Mouse (Mus musculus): ENCODE data around the gene Fcho2.

GRCm38 (mm10) chr13:98803699-98804098 lies 11.6 kb downstream of the Fcho2 start:
- TF ChIP-seq CTCF (conservative IDR thresholded peaks at IDR 0.05; ENCODE audit: insufficient read depth, insufficient read length, low read depth, low read length), result no peak
- no peak for TF ChIP-seq POLR2A (IDR thresholded peaks at IDR 0.05; ENCODE audit: low read depth, low read length)
